In the genomic region with DNA sequence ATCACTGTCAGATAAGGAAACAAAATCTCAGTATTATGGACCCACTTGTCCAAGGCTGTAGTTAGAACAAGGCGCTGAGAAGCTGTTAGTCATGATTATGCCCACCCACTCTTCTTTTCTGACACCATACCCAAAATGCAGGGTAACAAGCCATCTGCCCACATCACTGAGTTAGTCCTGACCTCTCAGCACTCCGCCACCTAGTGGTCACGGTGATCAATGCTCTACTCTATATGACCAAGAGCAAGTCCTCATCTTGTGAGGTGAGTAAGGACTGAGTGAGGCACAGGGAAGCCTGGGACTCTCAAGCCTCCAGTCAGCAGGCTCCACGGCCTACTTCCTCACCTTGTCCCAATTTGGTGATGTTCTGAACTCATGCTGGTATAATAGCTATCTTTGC, we compare ENCODE assay signal across 7 mouse cellular contexts.
DNase-seq lines count a peak whose midpoint lies in the region; ATAC-seq and TF ChIP-seq lines count a peak whose summit lies in the region.
"Not testable (repeated sequence)": the region's sequence is repeated elsewhere in the genome, so short reads cannot be mapped to it uniquely, and the experiment has no call there.

No protein-coding gene starts in this region.

- not testable (repeated sequence) for H3K27ac ChIP-seq in ES-Bruce4 (ENCODE audit: insufficient read depth, low read length); cerebellum, adult 2 months (ENCODE audit: insufficient read depth, low read length); gastrocnemius, adult 2 months; kidney, adult 2 months (ENCODE audit: insufficient read depth, low read depth, low read length); liver, embryonic 14.5 days; small intestine, adult 2 months (ENCODE audit: insufficient read depth, low read depth, low read length)

- H3K9ac ChIP-seq in ES-Bruce4 (ENCODE audit: low read depth, poor library complexity, severe bottlenecking); liver, embryonic 14.5 days (replicated peaks): not testable (repeated sequence)

- 25% methylated on average over 4 of the region's 4 CpGs for WGBS in cerebellum, adult 2 months
- WGBS in kidney, adult 2 months, result 26% methylated on average over 4 of the region's 4 CpGs
- WGBS in liver, embryonic 14.5 days (ENCODE audit: insufficient replicate concordance), result 16% methylated on average over 4 of the region's 4 CpGs
- WGBS in small intestine, adult 2 months, result 22% methylated on average over 4 of the region's 4 CpGs

- CTCF ChIA-PET in Patski (lab: Charles Lee), result not testable (repeated sequence)

- not testable (repeated sequence) for H3K4me2 ChIP-seq in liver, embryonic 14.5 days (ENCODE audit: low read depth)

- intact Hi-C loops in gastrocnemius, adult 2 months (cut with DNase I), result not testable (repeated sequence)

- DNase-seq in Patski (ENCODE audit: low read depth, low spot score); gastrocnemius, adult 2 months; kidney, adult 2 months; liver, embryonic 14.5 days (ENCODE audit: low read depth in 3 of 3, low spot score in 3 of 3): not testable (repeated sequence)
- peak in 1 of 2 experiments; percentile 16 for DNase-seq in cerebellum, adult 2 months

- H3K9me3 ChIP-seq in ES-Bruce4 (replicated peaks; ENCODE audit: control insufficient read depth, insufficient read depth, low read length, poor library complexity, severe bottlenecking); liver, embryonic 14.5 days (ENCODE audit: control insufficient read depth, low read length): not testable (repeated sequence)

- TF ChIP-seq CTCF in ES-Bruce4 (IDR thresholded peaks at IDR 0.05; ENCODE audit: low read depth, low read length) (peak; percentile 41), Patski (IDR thresholded peaks at IDR 0.05) (peak; percentile 24)
- peak; percentile 29; the same call in 1 of the 2 replicates for TF ChIP-seq CTCF in cerebellum, adult 2 months (IDR thresholded peaks at IDR 0.05; ENCODE audit: borderline replicate concordance, insufficient read depth, low read depth, low read length)
- peak; percentile 40 for TF ChIP-seq CTCF in gastrocnemius, adult 2 months (IDR thresholded peaks at IDR 0.05)
- peak; percentile 44 for TF ChIP-seq CTCF in kidney, adult 2 months (conservative IDR thresholded peaks at IDR 0.05; ENCODE audit: insufficient read depth, insufficient read length, low read depth, low read length)
- peak; percentile 49 for TF ChIP-seq CTCF in liver, embryonic 14.5 days (IDR thresholded peaks at IDR 0.05; ENCODE audit: low read depth)
- peak; percentile 13; the same call in 1 of the 2 replicates for TF ChIP-seq CTCF in small intestine, adult 2 months (IDR thresholded peaks at IDR 0.05; ENCODE audit: extremely low read depth, insufficient read length, insufficient replicate concordance, low read depth, low read length)

- POLR2A ChIA-PET in Patski (lab: Charles Lee), result not testable (repeated sequence)

- ATAC-seq in Patski; liver, embryonic 14.5 days (ENCODE audit: insufficient read depth): not testable (repeated sequence)

- not testable (repeated sequence) for H3K27me3 ChIP-seq in ES-Bruce4 (ENCODE audit: control insufficient read depth, insufficient read depth, low read length, poor library complexity, severe bottlenecking); Patski; cerebellum, adult 2 months (ENCODE audit: control insufficient read depth, insufficient read depth, low read length); kidney, adult 2 months (replicated peaks; ENCODE audit: control insufficient read depth, insufficient read depth, low read length); liver, embryonic 14.5 days (ENCODE audit: control insufficient read depth, insufficient read depth, low read length); small intestine, adult 2 months (ENCODE audit: control insufficient read depth, insufficient read depth, low read length)

- not testable (repeated sequence) for H3K36me3 ChIP-seq in ES-Bruce4 (ENCODE audit: control insufficient read depth, insufficient read depth, low read length, poor library complexity, severe bottlenecking); kidney, adult 2 months (ENCODE audit: control insufficient read depth, insufficient read depth, low read length); liver, embryonic 14.5 days (replicated peaks; ENCODE audit: control insufficient read depth, insufficient read depth, low read depth); small intestine, adult 2 months (ENCODE audit: control insufficient read depth, insufficient read depth, low read length)

- not testable (repeated sequence) for TF ChIP-seq EP300 in ES-Bruce4 (IDR thresholded peaks at IDR 0.05; ENCODE audit: insufficient read depth, low read depth, low read length); liver, embryonic 14.5 days (IDR thresholded peaks at IDR 0.05; ENCODE audit: low read depth)

- H3K4me1 ChIP-seq in ES-Bruce4 (ENCODE audit: control insufficient read depth, insufficient read depth, low read length); cerebellum, adult 2 months (ENCODE audit: control insufficient read depth, insufficient read depth, low read length); kidney, adult 2 months (ENCODE audit: control insufficient read depth, insufficient read depth, low read length); liver, embryonic 14.5 days (replicated peaks; ENCODE audit: control insufficient read depth in 2 of 2, insufficient read depth in 2 of 2, low read length in 1 of 2); small intestine, adult 2 months (ENCODE audit: control insufficient read depth, insufficient read depth, insufficient read length, low read length): not testable (repeated sequence)

- not testable (repeated sequence) for TF ChIP-seq POLR2A in ES-Bruce4 (IDR thresholded peaks at IDR 0.05; ENCODE audit: insufficient read depth, low read length); cerebellum, adult 2 months (IDR thresholded peaks at IDR 0.05; ENCODE audit: borderline replicate concordance, insufficient read depth, low read length); kidney, adult 2 months (IDR thresholded peaks at IDR 0.05; ENCODE audit: low read depth, low read length); small intestine, adult 2 months (IDR thresholded peaks at IDR 0.05; ENCODE audit: low read depth, low read length)

- in situ Hi-C loops in Patski (cut with MboI; ENCODE audit: low pct_unique_long_range_greater_than_20kb), result not testable (repeated sequence)

- not testable (repeated sequence) for H3K4me3 ChIP-seq in ES-Bruce4 (ENCODE audit: low read depth, low read length); cerebellum, adult 2 months (replicated peaks; ENCODE audit: insufficient read depth, low read depth, low read length); gastrocnemius, adult 2 months; kidney, adult 2 months (ENCODE audit: insufficient read depth, low read depth, low read length); liver, embryonic 14.5 days (ENCODE audit: insufficient read depth in 1 of 2, low read depth in 2 of 2, low read length in 2 of 2); small intestine, adult 2 months (ENCODE audit: low read depth, low read length)
